Mouse (Mus musculus) heart, embryonic 16.5 days (tissue): ENCODE data around the gene Gm17428. TPM values are rescaled to one million over a fixed set of nuclear protein-coding genes. Genes with fewer than 3 reads are reported as not detected.

Experiments used
- ATAC-seq: fragments of 200-750 bp; cut with Nextera tagmentation; replicated peaks from 2 replicates; pipeline ENCODE4 v1.8.0; 2017; ENCODE audit warnings: moderate number of reproducible peaks; ENCODE audit not compliant: insufficient read depth, low FRiP score; ENCODE audit errors: extremely low read depth
- H3K27ac ChIP-seq: fragments of 300-500 bp; sonication (generic); 2 replicates; pipeline ENCODE4 v1.5.1; 2014; ENCODE audit warnings: mild to moderate bottlenecking, low read length, control low read depth, moderate library complexity
- H3K27me3 ChIP-seq: fragments of 300-500 bp; sonication (generic); 2 replicates; pipeline ENCODE4 v1.6.1; 2014; ENCODE audit warnings: low read length, mixed read lengths; ENCODE audit not compliant: control insufficient read depth, insufficient read depth
- H3K36me3 ChIP-seq: fragments of 300-500 bp; sonication (generic); 2 replicates; pipeline ENCODE4 v1.6.1; 2014; ENCODE audit not compliant: control insufficient read depth, insufficient read depth
- H3K4me1 ChIP-seq: fragments of 300-500 bp; sonication (generic); 2 replicates; pipeline ENCODE4 v1.6.1; 2014; ENCODE audit warnings: low read length, mixed read lengths; ENCODE audit not compliant: control insufficient read depth, insufficient read depth
- H3K4me2 ChIP-seq: fragments of 300-500 bp; sonication (generic); 2 replicates; pipeline ENCODE4 v1.6.1; 2014; ENCODE audit warnings: low read depth, mild to moderate bottlenecking, control low read depth, low read length
- H3K4me3 ChIP-seq: fragments of 300-500 bp; sonication (generic); 2 replicates; pipeline ENCODE4 v1.5.1; 2014; ENCODE audit warnings: mild to moderate bottlenecking, control low read depth, low read length
- H3K9ac ChIP-seq: fragments of 300-500 bp; sonication (generic); 2 replicates; pipeline ENCODE4 v1.6.1; 2014; ENCODE audit warnings: low read length, control low read depth
- H3K9me3 ChIP-seq: fragments of 300-500 bp; sonication (generic); replicated peaks from 2 replicates; pipeline ENCODE4 v1.6.1; 2016; ENCODE audit warnings: low read length; ENCODE audit not compliant: control insufficient read depth
- WGBS: fragments of 180-500 bp; shearing (Covaris S2); extraction: QIAGEN DNeasy Blood & Tissue Kit; methylation state at CpG from one replicate; pipeline ENCODE4 v1.1.7; 2014; 5-methylcytosine and 5-hydroxymethylcytosine counted together
- polyA plus RNA-seq: library from polyadenylated mRNA; unstranded; fragments of >200 nt; fragmentation: Nextera tagmentation; extraction: Ambion mirVana; gene quantifications from 2 replicates; pipeline ENCODE4 v1.2.1, GENCODE M21; 2015

Gene Gm17428
- not detected in 2 replicates for polyA plus RNA-seq

GRCm38 (mm10) chr14:54976633-54977032 is at the start of gene Gm17428:
TSS of gene Gm17428 (plus strand) at chr14:54976933.
- Histone ChIP-seq H3K27ac (peak within 1 kb of the TSS; percentile 77), H3K36me3 (peaks cover 24% of the 10 kb centered on the region), H3K4me3 (no peak within 1 kb of the TSS), H3K4me2 (no peak within 1 kb of the TSS; the same call in none of the 2 replicates), H3K9me3 (no peaks in the 10 kb centered on the region), H3K27me3 (no peaks in the 10 kb centered on the region), H3K4me1 (peaks cover 19% of the 10 kb centered on the region), H3K9ac (peak within 1 kb of the TSS; percentile 65)
- WGBS, result 50% methylated on average over 1 of the region's 1 CpGs
- no peak for ATAC-seq

GRCm38 (mm10) chr14:54927296-54927695 is 49.4 kb upstream of the Gm17428 start:
- Histone ChIP-seq H3K9ac (peak overlapping the region; percentile 88), H3K27ac (peak overlapping the region; percentile 91), H3K4me2 (peak overlapping the region; percentile 97), H3K4me1 (peaks cover 21% of the 10 kb centered on the region), H3K36me3 (no peaks in the 10 kb centered on the region), H3K9me3 (no peaks in the 10 kb centered on the region), H3K27me3 (peaks cover 15% of the 10 kb centered on the region), H3K4me3 (peak overlapping the region; percentile 65)
- no peak for ATAC-seq
- 42% methylated on average over 7 of the region's 7 CpGs for WGBS

- no peak for ATAC-seq
- Histone ChIP-seq H3K9me3 (no peaks in the 10 kb centered on the region), H3K27ac (no peak overlapping the region), H3K36me3 (no peaks in the 10 kb centered on the region), H3K4me1 (peaks cover 12% of the 10 kb centered on the region), H3K4me3 (no peak overlapping the region), H3K9ac (no peak overlapping the region), H3K4me2 (no peak overlapping the region), H3K27me3 (peaks cover 12% of the 10 kb centered on the region)
- WGBS, result 58% methylated on average over 5 of the region's 5 CpGs
Observed at GRCm38 (mm10) chr14:54929801-54930200, 46.9 kb upstream of the Gm17428 start.

DNA sequence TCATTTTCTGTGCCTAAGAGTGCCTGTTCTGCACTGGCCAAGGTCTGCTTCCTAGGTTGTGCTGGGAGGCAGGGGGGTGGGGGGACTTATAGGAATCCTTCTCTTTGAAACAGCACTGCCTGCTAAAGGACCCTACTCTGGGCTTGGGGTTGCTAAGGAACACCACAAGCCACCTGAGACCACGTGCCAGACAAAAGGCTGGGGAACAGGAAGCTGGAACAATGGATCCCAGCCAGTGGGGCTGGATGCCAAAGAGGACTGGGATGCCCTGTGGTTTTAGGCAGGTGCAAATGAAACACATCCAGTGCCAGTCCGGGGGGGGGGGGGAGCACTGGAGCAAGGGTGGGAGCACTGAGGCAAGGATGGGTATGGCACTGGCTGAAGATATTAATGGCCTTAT is 46.3 kb upstream of the Gm17428 start:
- no peaks in the 10 kb centered on the region for H3K9me3 ChIP-seq
- no peak overlapping the region for H3K4me3 ChIP-seq
- WGBS, result 25% methylated on average over 2 of the region's 2 CpGs
- no peak overlapping the region for H3K27ac ChIP-seq
- no peak overlapping the region for H3K9ac ChIP-seq
- ATAC-seq, result no peak
- peaks cover 6% of the 10 kb centered on the region; the same call in 1 of the 2 replicates for H3K4me1 ChIP-seq
- no peaks in the 10 kb centered on the region for H3K36me3 ChIP-seq
- H3K4me2 ChIP-seq, result no peak overlapping the region
- H3K27me3 ChIP-seq, result peaks cover 9% of the 10 kb centered on the region

GRCm38 (mm10) chr14:54932645-54933150 is 44.0 kb upstream of the Gm17428 start, which contains the start of gene Il25:
TSS of gene Il25 (plus strand) at chr14:54932695.
- H3K4me1 ChIP-seq, result peaks cover 3% of the 10 kb centered on the region; the same call in 1 of the 2 replicates
- no peak within 1 kb of the TSS for H3K4me2 ChIP-seq
- H3K9ac ChIP-seq, result no peak within 1 kb of the TSS
- H3K36me3 ChIP-seq, result no peaks in the 10 kb centered on the region
- H3K27ac ChIP-seq, result no peak within 1 kb of the TSS
- WGBS, result 26% methylated on average over 6 of the region's 6 CpGs
- H3K27me3 ChIP-seq, result no peaks in the 10 kb centered on the region
- ATAC-seq, result no peak
- H3K9me3 ChIP-seq, result no peaks in the 10 kb centered on the region
- H3K4me3 ChIP-seq, result no peak within 1 kb of the TSS

GRCm38 (mm10) chr14:54935904-54936830 is 40.6 kb upstream of the Gm17428 start, which contains the start of gene Cmtm5:
TSS of gene Cmtm5 (plus strand) at chr14:54936261.
- H3K27me3 ChIP-seq, result no peaks in the 10 kb centered on the region
- no peaks in the 10 kb centered on the region for H3K9me3 ChIP-seq
- peak within 1 kb of the TSS; percentile 17; the same call in 1 of the 2 replicates for H3K4me2 ChIP-seq
- peak within 1 kb of the TSS; percentile 18; the same call in 1 of the 2 replicates for H3K9ac ChIP-seq
- peaks cover 3% of the 10 kb centered on the region; the same call in 1 of the 2 replicates for H3K4me1 ChIP-seq
- WGBS, result 25% methylated on average over 8 of the region's 8 CpGs
- H3K4me3 ChIP-seq, result no peak within 1 kb of the TSS
- peak within 1 kb of the TSS; percentile 41; the same call in 1 of the 2 replicates for H3K27ac ChIP-seq
- ATAC-seq, result no peak
- H3K36me3 ChIP-seq, result no peaks in the 10 kb centered on the region

DNA sequence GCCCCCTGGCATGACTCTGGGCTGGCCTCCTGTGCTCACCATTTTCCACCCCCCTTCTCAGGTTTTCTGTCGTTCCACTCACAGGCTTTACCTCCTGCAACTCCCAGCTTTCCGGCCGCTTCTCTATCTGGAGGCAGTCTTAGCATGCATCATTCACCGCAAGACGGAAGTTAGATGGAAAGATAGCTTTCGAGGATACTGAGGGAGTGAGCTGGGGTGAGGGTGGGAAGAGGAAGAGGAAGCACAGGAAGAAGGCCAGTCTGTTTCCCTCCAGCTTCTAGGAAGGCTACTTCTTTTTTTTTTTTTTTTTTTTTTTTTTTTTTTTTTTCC is 39.9 kb upstream of the Gm17428 start:
- no peak overlapping the region for H3K9ac ChIP-seq
- H3K4me2 ChIP-seq, result peak overlapping the region; percentile 17; the same call in 1 of the 2 replicates
- H3K9me3 ChIP-seq, result no peaks in the 10 kb centered on the region
- peaks cover 3% of the 10 kb centered on the region; the same call in 1 of the 2 replicates for H3K4me1 ChIP-seq
- no peak overlapping the region for H3K4me3 ChIP-seq
- WGBS, result 17% methylated on average over 6 of the region's 6 CpGs
- H3K27ac ChIP-seq, result peak overlapping the region; percentile 41; the same call in 1 of the 2 replicates
- peaks cover 3% of the 10 kb centered on the region; the same call in 1 of the 2 replicates for H3K36me3 ChIP-seq
- H3K27me3 ChIP-seq, result no peaks in the 10 kb centered on the region
- ATAC-seq, result no peak

DNA sequence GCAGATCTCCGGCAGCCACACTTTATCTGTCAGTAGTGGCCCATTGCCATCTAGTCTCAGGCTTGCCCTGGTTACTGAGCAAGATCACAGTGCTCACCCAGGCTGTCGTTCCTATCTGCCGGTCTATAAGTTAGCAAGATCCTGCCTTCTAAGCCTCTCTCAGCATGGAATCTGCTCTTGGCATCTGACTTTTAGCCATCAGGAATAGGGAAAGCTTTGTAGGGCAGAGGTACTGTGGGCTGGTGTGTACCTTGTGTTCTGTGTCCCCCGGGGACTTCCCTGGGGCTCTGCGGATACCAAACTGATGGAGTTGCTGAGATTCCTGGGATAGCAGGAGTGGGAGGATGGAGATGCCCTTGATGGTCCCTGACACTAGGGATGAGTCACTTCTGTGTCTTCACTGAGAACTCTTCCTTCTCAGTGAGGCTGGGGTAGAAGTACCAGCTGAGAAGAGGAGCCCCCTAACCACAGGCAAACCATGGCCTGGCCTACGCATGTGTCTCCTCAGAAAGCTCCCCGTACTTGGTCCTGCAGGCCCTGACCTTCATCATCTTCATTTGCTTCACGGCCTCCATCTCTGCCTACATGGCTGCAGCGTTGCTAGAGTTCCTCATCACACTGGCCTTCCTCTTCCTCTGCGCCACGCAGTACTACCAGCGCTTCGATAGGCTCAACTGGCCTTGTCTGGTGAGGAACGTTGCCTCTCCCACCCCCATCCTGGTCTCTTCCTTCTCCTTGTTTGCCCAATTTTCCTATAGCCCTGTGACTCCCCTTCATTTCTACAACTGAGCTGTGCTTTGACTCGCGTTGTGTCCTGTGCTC is 39.2 kb upstream of the Gm17428 start:
- Histone ChIP-seq H3K4me3 (no peak overlapping the region), H3K9me3 (no peaks in the 10 kb centered on the region), H3K9ac (no peak overlapping the region), H3K27ac (0 out of 2 replicates have a peak overlapping the region, but pooled peaks have one; percentile 16), H3K4me1 (peaks cover 3% of the 10 kb centered on the region; the same call in 1 of the 2 replicates), H3K27me3 (no peaks in the 10 kb centered on the region), H3K36me3 (peaks cover 4% of the 10 kb centered on the region; the same call in 1 of the 2 replicates), H3K4me2 (no peak overlapping the region)
- 0 out of 2 replicates have a peak, but pooled peaks have one; percentile 5 for ATAC-seq
- 68% methylated on average over 16 of the region's 16 CpGs for WGBS
